25 mouse cellular contexts compared by ENCODE assay signal in genomic region chr4:127038828-127039349, GRCm38 (mm10). TPM values are rescaled to one million over a fixed set of nuclear protein-coding genes. Genes with fewer than 3 reads are reported as not detected.
DNase-seq lines count a peak whose midpoint lies in the region; ATAC-seq and TF ChIP-seq lines count a peak whose summit lies in the region.
"Had no signal": no experiment of that assay in that cellular context is flagged by ENCODE, and none has a peak within 500 bp of the region (broad histone marks: within the 10 kb centered on the region; RNA-seq: fewer than 3 reads in every experiment).

No protein-coding gene starts in this region.

- H3K27ac ChIP-seq in heart, adult 2 months, result no peak overlapping the region
- H3K27ac ChIP-seq in midbrain, embryonic 11.5 days (ENCODE audit: low read depth, low read length), result no peak overlapping the region
- H3K27ac ChIP-seq in midbrain, embryonic 14.5 days (replicated peaks; ENCODE audit: low read depth, low read length), result no peak overlapping the region
- 0 out of 2 replicates have a peak overlapping the region, but pooled peaks have one; percentile 2 for H3K27ac ChIP-seq in liver, embryonic 13.5 days
- no peak overlapping the region for H3K27ac ChIP-seq in stomach, postnatal 0 days (replicated peaks)
- H3K27ac ChIP-seq: embryonic facial prominence, embryonic 12.5 days; heart, embryonic 10.5 days; hindbrain, postnatal 0 days; left cerebral cortex, adult 2 months; limb, embryonic 15.5 days; midbrain, embryonic 12.5 days; neural tube, embryonic 13.5 days; stomach, embryonic 15.5 days had no signal

- no peak for DNase-seq in heart, adult 2 months
- DNase-seq in heart, postnatal 4 days, result no peak
- peak; percentile 87 for DNase-seq in midbrain, embryonic 11.5 days (ENCODE audit: low spot score, missing footprints)
- DNase-seq in midbrain, embryonic 14.5 days, result no peak
- DNase-seq in liver, embryonic 13.5 days, result no peak
- DNase-seq in stomach, postnatal 0 days (ENCODE audit: low spot score), result no peak
- DNase-seq: adrenal gland, adult 8-10 months; cerebellum, adult 18-20 months; cerebellum, postnatal 14 days; gastrocnemius, postnatal 36 days; kidney, adult 18-20 months; kidney, postnatal 4 days; layer of hippocampus, adult 9-11 months; left cerebral cortex, postnatal 4 days; lung, postnatal 10 days had no signal

- no peaks in the 10 kb centered on the region for H3K27me3 ChIP-seq in heart, adult 2 months (ENCODE audit: control insufficient read depth, insufficient read depth, low read length)
- H3K27me3 ChIP-seq in midbrain, embryonic 11.5 days (ENCODE audit: control insufficient read depth, insufficient read depth, low read length), result no peaks in the 10 kb centered on the region
- H3K27me3 ChIP-seq in midbrain, embryonic 14.5 days (ENCODE audit: control insufficient read depth, insufficient read depth, low read length), result no peaks in the 10 kb centered on the region
- H3K27me3 ChIP-seq in liver, embryonic 13.5 days, result no peaks in the 10 kb centered on the region
- no peaks in the 10 kb centered on the region for H3K27me3 ChIP-seq in stomach, postnatal 0 days (ENCODE audit: control insufficient read depth, insufficient read depth, low read length)
- H3K27me3 ChIP-seq: embryonic facial prominence, embryonic 12.5 days; limb, embryonic 15.5 days; midbrain, embryonic 12.5 days; neural tube, embryonic 13.5 days; stomach, embryonic 15.5 days had no signal

- H3K36me3 ChIP-seq in heart, adult 2 months (ENCODE audit: control insufficient read depth, insufficient read depth, low read length), result peaks cover 28% of the 10 kb centered on the region
- peaks cover 17% of the 10 kb centered on the region; the same call in 1 of the 2 replicates for H3K36me3 ChIP-seq in midbrain, embryonic 11.5 days (ENCODE audit: control insufficient read depth, insufficient read depth, low read length)
- H3K36me3 ChIP-seq in midbrain, embryonic 14.5 days (ENCODE audit: control insufficient read depth, insufficient read depth, low read length), result peaks cover 74% of the 10 kb centered on the region
- peaks cover 82% of the 10 kb centered on the region for H3K36me3 ChIP-seq in liver, embryonic 13.5 days
- peaks cover 22% of the 10 kb centered on the region for H3K36me3 ChIP-seq in stomach, postnatal 0 days (ENCODE audit: control insufficient read depth, insufficient read depth, low read length)

- peaks cover 1% of the 10 kb centered on the region for H3K4me1 ChIP-seq in heart, adult 2 months (ENCODE audit: control insufficient read depth, insufficient read depth, low read length)
- H3K4me1 ChIP-seq in midbrain, embryonic 11.5 days (ENCODE audit: control insufficient read depth, insufficient read depth, low read length), result no peaks in the 10 kb centered on the region
- H3K4me1 ChIP-seq in midbrain, embryonic 14.5 days (ENCODE audit: control insufficient read depth, insufficient read depth, low read length), result no peaks in the 10 kb centered on the region
- H3K4me1 ChIP-seq in liver, embryonic 13.5 days (replicated peaks), result no peaks in the 10 kb centered on the region
- H3K4me1 ChIP-seq in stomach, postnatal 0 days (replicated peaks; ENCODE audit: control insufficient read depth, insufficient read depth), result no peaks in the 10 kb centered on the region
- H3K4me1 ChIP-seq: heart, embryonic 10.5 days; limb, embryonic 15.5 days; midbrain, embryonic 12.5 days; stomach, embryonic 15.5 days had no signal

- 90% methylated on average over 3 of the region's 3 CpGs for WGBS in heart, adult 2 months
- 92% methylated on average over 3 of the region's 3 CpGs for WGBS in midbrain, embryonic 11.5 days
- 88% methylated on average over 3 of the region's 3 CpGs for WGBS in midbrain, embryonic 14.5 days
- 87% methylated on average over 3 of the region's 3 CpGs for WGBS in liver, embryonic 13.5 days (ENCODE audit: insufficient replicate concordance)
- WGBS in stomach, postnatal 0 days, result 83% methylated on average over 3 of the region's 3 CpGs

- TF ChIP-seq EP300 in heart, adult 2 months (IDR thresholded peaks at IDR 0.05; ENCODE audit: insufficient read depth, low read depth, low read length), result no peak
- TF ChIP-seq EP300 in stomach, postnatal 0 days (optimal IDR thresholded peaks at IDR 0.05), result no peak

- H3K79me2 ChIP-seq in heart, adult 2 months (replicated peaks; ENCODE audit: control insufficient read depth, insufficient read depth, low read length), result no peaks in the 10 kb centered on the region

- H3K9ac ChIP-seq in heart, adult 2 months (ENCODE audit: low read depth, low read length), result no peak overlapping the region
- H3K9ac ChIP-seq in midbrain, embryonic 11.5 days (ENCODE audit: low read length), result no peak overlapping the region
- no peak overlapping the region for H3K9ac ChIP-seq in midbrain, embryonic 14.5 days (replicated peaks; ENCODE audit: low read length)
- H3K9ac ChIP-seq in liver, embryonic 13.5 days, result no peak overlapping the region
- no peak overlapping the region for H3K9ac ChIP-seq in stomach, postnatal 0 days (ENCODE audit: low read length)
- H3K9ac ChIP-seq: embryonic facial prominence, embryonic 12.5 days; limb, embryonic 15.5 days; midbrain, embryonic 12.5 days; neural tube, embryonic 13.5 days; stomach, embryonic 15.5 days had no signal

- H3K4me2 ChIP-seq in midbrain, embryonic 11.5 days, result no peak overlapping the region
- no peak overlapping the region for H3K4me2 ChIP-seq in midbrain, embryonic 14.5 days (ENCODE audit: low read length)
- no peak overlapping the region for H3K4me2 ChIP-seq in liver, embryonic 13.5 days
- no peak overlapping the region for H3K4me2 ChIP-seq in stomach, postnatal 0 days (replicated peaks; ENCODE audit: low read depth)
- H3K4me2 ChIP-seq: embryonic facial prominence, embryonic 12.5 days; limb, embryonic 15.5 days; midbrain, embryonic 12.5 days; neural tube, embryonic 13.5 days; stomach, embryonic 15.5 days had no signal

- 0 out of 2 replicates have a peak, but pooled peaks have one; percentile 19 for ATAC-seq in midbrain, embryonic 11.5 days (ENCODE audit: low FRiP score)
- no peak for ATAC-seq in midbrain, embryonic 14.5 days (ENCODE audit: low FRiP score, low TSS enrichment)
- ATAC-seq in liver, embryonic 13.5 days (ENCODE audit: low read depth), result no peak; the same call in 1 of the 2 replicates
- ATAC-seq in CD4-positive, CD25-positive, alpha-beta regulatory T cell, adult 4 months, result no peak
- ATAC-seq in stomach, postnatal 0 days (ENCODE audit: low FRiP score, low TSS enrichment), result no peak
- ATAC-seq: activated CD4-positive, CD25-positive, alpha-beta regulatory T cell, adult 4 months; hindbrain, postnatal 0 days had no signal

- no peaks in the 10 kb centered on the region for H3K9me3 ChIP-seq in midbrain, embryonic 11.5 days (ENCODE audit: control insufficient read depth, low read length)
- H3K9me3 ChIP-seq in midbrain, embryonic 14.5 days (ENCODE audit: control insufficient read depth, low read length), result no peaks in the 10 kb centered on the region
- H3K9me3 ChIP-seq in liver, embryonic 13.5 days (replicated peaks), result no peaks in the 10 kb centered on the region
- no peaks in the 10 kb centered on the region for H3K9me3 ChIP-seq in stomach, postnatal 0 days (ENCODE audit: control insufficient read depth, low read length)
- H3K9me3 ChIP-seq: embryonic facial prominence, embryonic 12.5 days; heart, embryonic 10.5 days; limb, embryonic 15.5 days; midbrain, embryonic 12.5 days; neural tube, embryonic 13.5 days; stomach, embryonic 15.5 days had no signal

- H3K4me3 ChIP-seq in heart, adult 2 months, result no peak overlapping the region
- no peak overlapping the region for H3K4me3 ChIP-seq in midbrain, embryonic 11.5 days (ENCODE audit: low read depth, low read length)
- H3K4me3 ChIP-seq in midbrain, embryonic 14.5 days (replicated peaks; ENCODE audit: low read depth, low read length), result no peak overlapping the region
- H3K4me3 ChIP-seq in liver, embryonic 13.5 days (replicated peaks), result no peak overlapping the region
- no peak overlapping the region for H3K4me3 ChIP-seq in stomach, postnatal 0 days (ENCODE audit: low read depth, low read length)
- H3K4me3 ChIP-seq: embryonic facial prominence, embryonic 12.5 days; heart, embryonic 10.5 days; left cerebral cortex, adult 2 months; limb, embryonic 15.5 days; midbrain, embryonic 12.5 days; neural tube, embryonic 13.5 days; stomach, embryonic 15.5 days had no signal

- intact Hi-C loops in heart, adult 2 months (cut with DNase I), result no loop called here

- 0 out of 2 replicates have a peak, but pooled peaks have one; percentile 9 for TF ChIP-seq POLR2A in heart, adult 2 months (IDR thresholded peaks at IDR 0.05; ENCODE audit: insufficient read depth, low read depth, low read length)

- TF ChIP-seq CTCF in heart, adult 2 months (IDR thresholded peaks at IDR 0.05), result no peak
- no peak for TF ChIP-seq CTCF in stomach, postnatal 0 days (IDR thresholded peaks at IDR 0.05; ENCODE audit: low read depth)

RNA-seq across cellular contexts. Expression of gene Sfpq, which starts 17.8 kb away (rescaled TPM):
- total RNA-seq in heart, adult 2 months (2021), result 10 to 100 TPM; 72.2 to 75.5 TPM
- polyA plus RNA-seq in heart, adult 2 months (2012; rRNA removed), result 16.7 and 32.7 TPM in 2 replicates
- 100 to 1,000 TPM; 182 to 205 TPM for total RNA-seq in heart, postnatal 4 days (2021)
- polyA plus RNA-seq in midbrain, embryonic 11.5 days (2014; fragmentation: Nextera tagmentation; extraction: Ambion mirVana), result 160 and 165 TPM in 2 replicates
- polyA plus RNA-seq in midbrain, embryonic 14.5 days (2014; fragmentation: Nextera tagmentation; extraction: Ambion mirVana), result 119 and 131 TPM in 2 replicates
- polyA plus RNA-seq in liver, embryonic 13.5 days (2015; fragmentation: Nextera tagmentation; extraction: Ambion mirVana), result 35.2 and 39.2 TPM in 2 replicates
- 10 to 100 TPM; 44.0 to 61.2 TPM for polyA plus RNA-seq in CD4-positive, CD25-positive, alpha-beta regulatory T cell, adult 4 months (2017; shearing (Covaris generic))
- polyA plus RNA-seq in stomach, postnatal 0 days (2015; fragmentation: Nextera tagmentation; extraction: Ambion mirVana), result 41.5 and 42.9 TPM in 2 replicates

RNA-seq across cellular contexts. Expression of gene Zmym1, which starts 22.1 kb away (rescaled TPM):
- total RNA-seq in heart, adult 2 months (2021), result 1 to 10 TPM; 4.1 to 5.6 TPM
- polyA plus RNA-seq in heart, adult 2 months (2012; rRNA removed), result 2.4 and 2.7 TPM in 2 replicates
- 1 to 10 TPM; 5.8 to 5.9 TPM for total RNA-seq in heart, postnatal 4 days (2021)
- 33.0 and 34.9 TPM in 2 replicates for polyA plus RNA-seq in midbrain, embryonic 11.5 days (2014; fragmentation: Nextera tagmentation; extraction: Ambion mirVana)
- polyA plus RNA-seq in midbrain, embryonic 14.5 days (2014; fragmentation: Nextera tagmentation; extraction: Ambion mirVana), result 20.1 and 38.2 TPM in 2 replicates
- polyA plus RNA-seq in liver, embryonic 13.5 days (2015; fragmentation: Nextera tagmentation; extraction: Ambion mirVana), result 10.4 and 14.6 TPM in 2 replicates
- 10 to 100 TPM; 22.1 to 25.8 TPM for polyA plus RNA-seq in CD4-positive, CD25-positive, alpha-beta regulatory T cell, adult 4 months (2017; shearing (Covaris generic))
- polyA plus RNA-seq in stomach, postnatal 0 days (2015; fragmentation: Nextera tagmentation; extraction: Ambion mirVana), result 4.8 and 5.3 TPM in 2 replicates

RNA-seq across cellular contexts. Expression of gene Zmym6, which starts 38.3 kb away (rescaled TPM):
- 10 to 100 TPM in 1 of 2 experiments, 1 to 10 TPM in 1; 9.0 to 11.9 TPM for total RNA-seq in heart, adult 2 months (2021)
- polyA plus RNA-seq in heart, adult 2 months (2012; rRNA removed), result 4.9 and 8.4 TPM in 2 replicates
- 1 to 10 TPM; 7.1 to 7.2 TPM for total RNA-seq in heart, postnatal 4 days (2021)
- 26.7 and 30.8 TPM in 2 replicates for polyA plus RNA-seq in midbrain, embryonic 11.5 days (2014; fragmentation: Nextera tagmentation; extraction: Ambion mirVana)
- 33.4 and 42.8 TPM in 2 replicates for polyA plus RNA-seq in midbrain, embryonic 14.5 days (2014; fragmentation: Nextera tagmentation; extraction: Ambion mirVana)
- 3.4 and 5.0 TPM in 2 replicates for polyA plus RNA-seq in liver, embryonic 13.5 days (2015; fragmentation: Nextera tagmentation; extraction: Ambion mirVana)
- polyA plus RNA-seq in CD4-positive, CD25-positive, alpha-beta regulatory T cell, adult 4 months (2017; shearing (Covaris generic)), result 10 to 100 TPM; 19.2 to 27.9 TPM
- 5.1 and 6.6 TPM in 2 replicates for polyA plus RNA-seq in stomach, postnatal 0 days (2015; fragmentation: Nextera tagmentation; extraction: Ambion mirVana)
